Mouse (Mus musculus) embryonic facial prominence, embryonic 11.5 days (tissue): ENCODE measurements at regions not wholly inside any gene's neighbourhood (a gene's known extent, or its start where the extent isn't known, plus 50 kb on each side); places are given as distances from the start of the nearest gene placed in this dataset.

Experiments used
- ATAC-seq: fragments of 200-750 bp; cut with Nextera tagmentation; replicated peaks from 2 replicates; pipeline ENCODE4 v1.8.0; 2017; ENCODE audit warnings: low read depth; ENCODE audit not compliant: insufficient number of reproducible peaks, low FRiP score, low TSS enrichment
- DNase-seq: peaks from one replicate; pipeline ENCODE4 v3.0.0-alpha.2; 2015; ENCODE audit warnings: low spot score
- H3K27ac ChIP-seq: fragments of 300-500 bp; sonication (generic); replicated peaks from 2 replicates; pipeline ENCODE4 v1.5.1; 2014; ENCODE audit warnings: mild to moderate bottlenecking, low read depth, low read length, control low read depth
- H3K27me3 ChIP-seq: fragments of 300-500 bp; sonication (generic); 2 replicates; pipeline ENCODE4 v1.6.1; 2014; ENCODE audit warnings: mild to moderate bottlenecking, low read length, moderate library complexity, mixed read lengths; ENCODE audit not compliant: control insufficient read depth, insufficient read depth
- H3K36me3 ChIP-seq: fragments of 300-500 bp; sonication (generic); replicated peaks from 2 replicates; pipeline ENCODE4 v1.6.1; 2014; ENCODE audit warnings: low read depth, mild to moderate bottlenecking, low read length, moderate library complexity, mixed read lengths; ENCODE audit not compliant: control insufficient read depth, insufficient read depth
- H3K4me1 ChIP-seq: fragments of 300-500 bp; sonication (generic); 2 replicates; pipeline ENCODE4 v1.6.1; 2014; ENCODE audit warnings: low read length, mixed read lengths; ENCODE audit not compliant: control insufficient read depth, insufficient read depth
- H3K4me2 ChIP-seq: fragments of 300-500 bp; sonication (generic); 2 replicates; pipeline ENCODE4 v1.6.1; 2014; ENCODE audit warnings: low read depth, mild to moderate bottlenecking, control low read depth, low read length, moderate library complexity
- H3K4me3 ChIP-seq: fragments of 300-500 bp; sonication (generic); 2 replicates; pipeline ENCODE4 v1.5.1; 2014; ENCODE audit warnings: low read depth, low read length, control low read depth
- H3K9ac ChIP-seq: fragments of 300-500 bp; sonication (generic); replicated peaks from 2 replicates; pipeline ENCODE4 v1.6.1; 2014; ENCODE audit warnings: mild to moderate bottlenecking, control low read depth, low read length
- H3K9me3 ChIP-seq: fragments of 300-500 bp; sonication (generic); replicated peaks from 2 replicates; pipeline ENCODE4 v1.6.1; 2016; ENCODE audit warnings: mild to moderate bottlenecking, low read length, inconsistent platforms, mixed read lengths; ENCODE audit not compliant: control insufficient read depth
- WGBS: fragments of 180-500 bp; shearing (Covaris S2); extraction: QIAGEN DNeasy Blood & Tissue Kit; methylation state at CpG from one replicate; pipeline ENCODE4 v1.1.7; 2014; 5-methylcytosine and 5-hydroxymethylcytosine counted together

DNA sequence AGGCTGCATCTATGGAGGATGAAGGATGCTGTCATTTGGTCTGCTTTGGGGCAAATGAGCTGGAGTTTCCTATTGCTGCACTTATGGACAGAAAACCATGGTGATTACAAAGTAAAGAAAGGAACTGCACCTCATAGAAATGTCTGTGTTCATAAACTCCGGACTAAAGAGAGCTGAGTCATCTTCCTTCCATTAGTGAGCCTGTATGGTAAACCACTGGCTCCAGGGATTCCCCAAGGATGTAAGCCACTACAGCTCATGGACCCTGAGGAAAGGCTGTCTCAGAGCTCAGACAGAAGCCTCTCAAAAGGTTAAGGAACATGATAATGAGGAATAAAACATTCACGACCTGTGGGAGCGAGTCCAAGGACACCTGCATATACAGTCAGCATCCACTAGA, 66.3 kb upstream of the Zfp462 start:
- no peak overlapping the region for H3K4me2 ChIP-seq
- DNase-seq (no peak), ATAC-seq (no peak)
- H3K4me1 ChIP-seq: no peaks in the 10 kb centered on the region
- H3K36me3 ChIP-seq: no peaks in the 10 kb centered on the region
- H3K9ac ChIP-seq: no peak overlapping the region
- no peak overlapping the region for H3K4me3 ChIP-seq
- no peak overlapping the region for H3K27ac ChIP-seq
- 90% methylated on average over 3 of the region's 3 CpGs for WGBS
- no peaks in the 10 kb centered on the region for H3K27me3 ChIP-seq
- H3K9me3 ChIP-seq: no peaks in the 10 kb centered on the region

DNA sequence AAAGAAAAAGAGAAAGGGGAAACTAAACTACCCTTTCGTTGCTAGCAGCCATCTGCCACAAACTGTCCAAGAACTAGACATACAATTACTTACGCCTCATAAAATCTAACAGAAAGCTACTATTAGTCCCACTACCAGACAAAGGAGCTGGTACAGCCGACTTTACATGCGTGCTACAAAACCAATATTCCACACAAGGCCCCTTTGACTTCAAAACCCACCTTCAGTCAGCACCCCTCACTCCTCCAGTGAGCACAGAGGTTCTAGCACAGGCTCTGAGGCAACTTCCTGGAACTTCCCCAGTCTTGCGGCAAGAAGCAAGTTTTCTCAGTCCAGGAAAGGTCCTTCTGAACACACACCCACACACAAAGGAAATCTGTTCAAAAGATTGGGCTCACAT, 51.6 kb upstream of the Zfp462 start:
- no peak overlapping the region for H3K9ac ChIP-seq
- DNase-seq (no peak), ATAC-seq (no peak)
- H3K4me3 ChIP-seq: no peak overlapping the region
- no peak overlapping the region for H3K4me2 ChIP-seq
- H3K9me3 ChIP-seq: no peaks in the 10 kb centered on the region
- no peaks in the 10 kb centered on the region for H3K36me3 ChIP-seq
- 76% methylated on average over 5 of the region's 5 CpGs for WGBS
- H3K4me1 ChIP-seq: no peaks in the 10 kb centered on the region
- no peaks in the 10 kb centered on the region for H3K27me3 ChIP-seq
- H3K27ac ChIP-seq: no peak overlapping the region
